Mouse (Mus musculus): ENCODE measurements around the gene Net1.

Net1 gene

DNA sequence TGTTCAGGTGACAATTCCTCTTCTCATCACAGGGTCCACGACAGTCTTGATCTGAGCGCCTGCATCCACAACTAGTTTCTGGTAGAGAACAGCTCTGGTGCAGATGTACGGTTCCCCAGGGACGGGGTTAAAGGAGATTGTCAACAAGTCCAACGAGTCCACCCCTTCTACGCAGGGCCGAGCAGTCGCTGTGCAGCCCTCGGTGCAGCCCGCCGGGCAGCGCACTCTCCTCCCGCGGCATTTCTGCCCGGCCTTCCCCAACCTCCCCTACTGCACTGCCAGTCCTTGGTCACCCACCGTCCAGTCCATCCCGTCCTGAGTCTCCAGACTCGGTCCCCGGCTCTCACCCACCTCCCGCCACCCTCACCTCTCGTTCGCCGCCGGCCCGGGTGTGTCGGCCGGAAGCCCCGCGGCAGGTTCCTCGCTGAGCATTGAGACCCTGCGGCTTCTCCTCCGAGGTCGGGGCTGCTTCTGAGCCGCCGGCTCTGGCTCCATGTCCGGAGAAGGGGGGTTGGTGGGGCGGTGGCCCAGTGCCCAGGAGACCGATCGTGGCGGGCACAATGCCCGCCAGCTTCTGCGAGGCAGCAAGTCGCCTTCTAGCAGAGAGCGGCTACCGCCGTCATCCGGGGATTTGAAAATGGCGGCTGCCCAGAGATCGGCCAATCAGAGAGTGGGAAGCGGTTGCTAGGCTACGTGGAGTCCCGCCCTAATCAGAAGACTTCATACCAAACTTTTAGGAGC is at the start of gene Net1, which contains the start of gene Tubal3:
Gene Net1, minus strand, starts transcription at position 650 of the 741 bp plus-strand sequence.
Gene Tubal3, plus strand, starts transcription at position 704 of the 741 bp plus-strand sequence.
- peak; percentile 98 for DNase-seq

DNA sequence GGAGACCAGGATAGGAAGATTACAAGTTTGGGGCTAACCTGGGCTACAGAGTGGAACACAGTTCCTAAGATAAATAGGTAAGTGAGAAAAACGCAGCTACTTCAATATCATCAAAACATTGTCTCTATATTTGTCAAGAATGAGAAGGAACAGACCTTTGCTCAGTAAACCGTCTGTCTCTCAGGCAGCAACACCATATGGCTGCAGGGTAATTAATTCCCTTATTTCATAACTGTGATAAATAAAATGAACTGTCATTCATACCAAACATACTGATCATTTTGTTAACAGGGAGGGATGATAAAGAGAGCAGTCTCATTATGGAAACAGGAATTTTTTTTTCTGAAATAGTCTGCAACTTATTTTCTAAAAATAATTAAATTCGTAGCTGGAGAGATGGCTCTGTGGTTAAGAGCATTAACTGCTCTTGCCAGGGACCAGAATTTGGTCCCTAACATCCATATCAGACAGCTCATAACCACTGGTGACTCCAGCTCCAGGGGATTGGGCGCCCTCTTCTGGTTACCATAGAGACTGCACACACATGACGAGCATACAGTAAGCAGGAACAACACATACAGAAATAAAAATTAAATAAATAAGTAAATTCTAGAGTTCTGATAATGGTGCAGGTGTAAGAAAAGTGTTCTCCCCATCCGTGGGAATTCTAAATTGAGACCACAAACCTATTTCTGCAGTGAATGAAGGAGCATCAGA is 33.3 kb upstream of the Net1 start:
- DNase-seq: no peak

DNA sequence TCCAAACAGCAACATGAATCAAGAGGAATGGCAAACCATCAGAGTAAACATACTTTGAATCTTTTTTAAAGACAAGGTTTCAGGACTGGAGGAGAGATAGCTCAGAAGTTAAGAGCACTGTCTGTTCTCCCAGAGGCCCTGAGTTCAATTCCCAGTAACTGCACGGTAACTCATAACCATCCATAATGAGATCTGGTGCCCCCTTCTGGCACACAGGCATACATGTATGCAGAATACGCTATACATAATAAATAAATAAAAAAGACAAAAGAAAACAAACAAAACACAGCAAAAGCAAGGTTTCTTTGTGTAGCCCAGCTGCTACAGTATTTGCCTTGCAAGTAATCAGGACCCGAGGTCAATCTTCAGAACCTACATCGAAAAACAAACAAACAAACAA is 31.5 kb upstream of the Net1 start:
- no peak for DNase-seq

DNA sequence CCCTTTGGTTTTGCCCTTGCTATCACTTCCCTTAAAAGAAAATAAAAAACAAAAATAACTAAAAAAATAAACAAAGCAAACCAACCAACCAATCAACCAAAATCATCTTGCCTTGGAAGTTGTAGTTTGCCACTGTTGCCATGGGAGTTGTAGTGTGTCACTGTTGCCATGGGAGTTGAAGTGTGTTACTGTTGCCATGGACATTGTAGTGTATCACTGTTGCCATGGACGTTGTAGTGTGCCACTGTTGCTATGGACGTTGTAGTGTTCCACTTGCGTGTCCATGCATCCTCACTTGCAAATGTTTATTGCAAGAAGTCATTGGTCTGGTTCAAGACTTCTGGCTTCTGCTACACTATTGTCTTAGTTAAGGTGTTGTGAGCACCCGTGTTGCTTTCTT is 29.2 kb upstream of the Net1 start:
- DNase-seq: no peak

DNA sequence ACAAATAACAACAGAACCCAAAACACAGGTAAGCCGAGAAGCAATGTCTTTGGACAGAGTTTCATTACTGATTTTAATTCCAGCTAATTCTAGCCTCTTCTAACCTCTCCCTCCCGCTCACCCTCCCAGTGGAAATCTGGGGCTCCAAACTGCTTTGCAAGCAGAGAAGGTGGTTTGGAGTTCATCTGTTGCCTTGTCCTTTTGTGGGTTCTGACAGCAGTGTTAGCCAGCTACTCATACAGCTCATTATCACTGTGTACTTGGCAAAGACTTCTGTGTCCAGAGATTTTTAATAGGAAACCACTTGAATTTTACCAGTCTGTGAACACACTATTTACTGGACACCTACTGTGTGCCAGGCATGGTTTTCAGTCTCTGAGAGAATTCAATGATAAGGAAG is 27.2 kb upstream of the Net1 start, which contains the start of gene Ucn3:
Gene Ucn3, minus strand, starts transcription at position 101 of the 400 bp plus-strand sequence.
- no peak for DNase-seq

DNA sequence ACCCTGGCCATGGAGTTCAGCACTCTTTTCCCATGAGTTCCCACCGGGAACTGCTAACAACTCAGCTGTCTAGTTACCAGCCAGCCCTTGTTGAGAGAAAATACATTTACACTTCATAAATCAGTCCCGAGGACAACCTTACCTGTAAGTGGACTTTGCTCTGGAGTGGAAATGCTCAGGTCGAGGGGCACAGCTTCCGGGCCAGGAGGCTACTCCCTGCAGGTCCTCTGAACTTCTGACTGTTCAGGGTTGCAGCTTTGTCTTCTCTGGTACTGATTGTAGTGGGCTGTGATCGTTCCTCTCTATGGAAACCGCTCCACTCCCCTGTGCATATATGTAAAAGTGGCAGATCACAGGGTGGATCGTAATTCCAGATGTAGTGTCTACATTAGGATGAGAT is 26.7 kb upstream of the Net1 start:
- no peak for DNase-seq

DNA sequence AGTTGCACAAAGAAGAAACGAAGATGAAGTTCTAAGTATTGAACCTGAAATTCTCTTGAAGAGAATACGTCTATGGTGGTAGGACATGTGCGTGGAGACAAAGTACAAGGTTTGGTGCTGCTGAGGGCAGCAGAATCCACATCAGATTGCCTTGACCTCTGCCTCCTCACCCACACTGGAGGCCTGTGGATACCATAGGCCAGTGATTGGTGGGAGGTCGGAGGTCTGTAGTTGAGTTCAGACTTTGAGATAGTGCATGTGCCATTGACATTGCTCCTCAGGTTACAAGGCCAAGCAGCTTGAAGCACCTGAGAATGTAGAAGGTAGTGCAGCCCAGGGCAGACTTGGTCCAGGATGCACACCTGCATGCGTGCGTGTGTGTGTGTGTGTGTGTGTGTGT is 8.0 kb upstream of the Net1 start:
- DNase-seq: no peak

DNA sequence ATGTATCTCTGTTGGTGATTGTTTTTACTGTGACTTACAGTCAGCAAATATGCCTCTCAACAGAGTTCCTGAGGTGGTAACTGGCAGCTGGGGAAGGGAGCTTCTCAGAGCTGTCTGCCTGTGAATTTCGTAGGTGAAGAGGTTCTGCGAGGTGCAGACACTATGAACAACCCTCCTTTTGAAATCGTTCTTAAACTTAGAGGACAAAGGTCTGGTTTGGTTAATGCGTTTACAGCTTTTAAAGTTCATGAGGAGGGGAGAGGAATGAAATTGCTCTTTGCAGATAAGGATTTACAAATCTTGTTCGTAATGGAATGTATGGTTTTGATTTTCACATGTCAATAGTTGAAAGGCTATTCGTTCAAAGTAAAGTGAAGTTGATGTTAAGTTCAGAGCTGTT is 7.6 kb upstream of the Net1 start:
- no peak for DNase-seq

DNA sequence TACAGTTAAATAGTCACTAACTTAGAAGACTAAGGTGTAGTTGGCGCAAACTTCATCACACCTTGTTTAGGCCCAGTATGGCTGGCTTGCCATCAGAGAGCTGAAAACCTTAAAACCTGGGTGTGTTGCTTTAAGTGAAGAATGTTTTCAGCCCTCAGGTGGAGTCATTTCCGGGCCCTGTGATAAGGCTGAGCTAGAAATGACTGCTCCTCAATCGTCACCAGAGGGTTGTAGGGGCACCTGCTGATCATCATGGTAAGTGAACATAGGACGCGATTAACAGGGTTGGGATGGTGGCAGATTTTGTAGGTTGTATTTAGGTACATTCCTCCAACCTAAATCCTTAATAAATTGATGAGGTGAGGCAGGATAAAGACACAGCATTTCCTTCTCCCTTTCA is 6.5 kb upstream of the Net1 start:
- no peak for DNase-seq

DNA sequence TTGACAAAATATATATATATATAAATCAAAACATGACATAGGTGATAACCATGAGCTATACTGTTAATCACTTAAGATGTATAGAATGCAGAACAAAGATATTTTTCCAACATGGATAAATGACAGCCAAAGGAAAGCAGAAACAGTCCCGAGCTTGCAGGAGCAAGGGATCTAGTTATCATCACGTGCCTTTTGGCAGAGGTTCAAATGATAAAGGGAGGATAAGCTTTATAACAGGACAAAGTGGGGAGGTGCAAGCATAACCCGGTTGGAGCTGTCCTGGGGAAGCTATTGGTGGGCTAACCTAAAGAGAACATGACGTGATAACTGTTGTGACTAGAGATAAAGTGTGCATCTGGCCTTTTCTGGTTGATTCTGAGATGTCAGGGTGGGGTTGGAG is 4.5 kb downstream of the Net1 start:
- DNase-seq: no peak

DNA sequence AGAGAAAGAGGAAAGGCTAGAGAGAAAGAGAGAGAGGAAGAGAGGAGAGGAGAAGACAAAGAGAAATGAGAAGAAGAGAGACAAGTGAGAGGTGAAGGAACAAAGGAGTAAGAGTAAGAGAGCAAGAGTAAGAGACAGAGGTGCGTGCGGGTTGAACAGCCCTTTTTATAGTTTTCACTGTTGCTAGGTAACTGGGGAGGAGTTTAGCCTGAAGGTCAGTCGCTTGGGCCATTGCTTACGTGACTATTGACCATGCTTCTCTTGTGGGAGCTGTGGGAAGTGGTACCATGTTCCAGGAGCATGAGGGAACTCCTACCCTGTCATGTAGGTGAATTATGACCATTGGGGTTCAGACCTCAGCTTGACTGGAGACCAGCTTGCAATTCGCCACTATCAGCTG is 7.7 kb downstream of the Net1 start:
- no peak for DNase-seq

DNA sequence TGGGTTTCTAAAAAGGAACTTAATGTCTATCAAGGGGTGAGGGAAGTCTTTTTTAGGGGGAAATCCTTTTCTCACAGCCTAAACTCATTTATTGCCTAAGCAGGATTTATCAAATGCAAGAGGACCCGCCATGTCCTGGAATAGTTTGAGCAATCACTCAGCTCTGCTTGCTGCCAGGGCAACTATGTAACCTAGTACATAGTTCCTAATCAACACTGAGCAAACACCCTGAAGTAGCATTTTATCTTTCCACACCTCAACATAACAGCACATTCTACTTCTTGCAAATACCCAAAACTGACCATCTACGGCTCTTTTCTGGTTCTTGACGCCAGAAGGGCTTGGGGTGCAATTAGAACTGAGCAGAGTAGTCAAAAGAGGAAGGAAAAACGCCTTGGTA is 9.8 kb downstream of the Net1 start:
- no peak for DNase-seq

DNA sequence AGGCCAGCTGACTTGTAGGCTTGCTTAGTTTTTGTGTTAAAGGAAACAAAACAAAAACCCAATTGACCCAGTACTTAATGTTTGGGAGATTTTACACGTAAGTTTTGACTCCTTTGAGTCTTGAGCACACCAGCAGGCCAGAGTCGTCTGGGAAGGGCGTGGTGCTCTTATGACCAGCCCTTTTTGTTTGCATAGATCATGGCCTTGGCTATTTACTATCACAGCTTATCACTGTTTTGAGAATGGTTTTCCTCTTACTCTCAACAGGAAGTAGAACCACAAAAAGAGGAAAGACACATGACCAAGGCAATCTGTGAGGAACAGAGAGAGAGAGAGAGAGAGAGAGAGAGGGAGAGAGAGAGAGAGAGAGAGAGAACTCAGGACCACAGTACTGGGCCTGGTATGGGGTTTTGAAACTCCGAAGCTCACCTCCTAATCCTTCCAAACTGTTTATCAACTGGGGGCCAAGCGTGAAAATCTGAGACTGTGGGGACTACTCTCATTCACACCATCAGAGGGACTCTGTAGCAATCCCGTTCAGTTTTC is 10.8 kb downstream of the Net1 start:
- DNase-seq: no peak

DNA sequence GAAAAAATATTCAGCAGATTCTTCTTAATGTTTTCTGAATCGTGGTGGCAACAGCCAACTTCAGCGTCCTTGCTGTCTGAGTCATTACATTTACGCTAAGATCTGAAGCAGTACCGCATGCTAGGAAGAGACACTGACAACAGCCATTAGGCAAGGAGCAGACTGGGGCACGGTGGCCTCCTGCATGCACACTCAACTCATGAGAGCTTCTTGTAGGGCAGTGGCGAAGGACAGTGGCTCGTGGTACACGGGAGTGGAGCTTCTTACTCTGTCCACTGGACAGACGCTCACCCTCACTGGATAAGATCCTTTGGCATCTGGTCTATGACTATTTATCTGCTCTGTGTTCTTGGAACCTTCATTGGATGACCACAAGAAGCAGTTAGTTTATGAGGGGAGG is 18.7 kb downstream of the Net1 start:
- DNase-seq: peak; percentile 81

DNA sequence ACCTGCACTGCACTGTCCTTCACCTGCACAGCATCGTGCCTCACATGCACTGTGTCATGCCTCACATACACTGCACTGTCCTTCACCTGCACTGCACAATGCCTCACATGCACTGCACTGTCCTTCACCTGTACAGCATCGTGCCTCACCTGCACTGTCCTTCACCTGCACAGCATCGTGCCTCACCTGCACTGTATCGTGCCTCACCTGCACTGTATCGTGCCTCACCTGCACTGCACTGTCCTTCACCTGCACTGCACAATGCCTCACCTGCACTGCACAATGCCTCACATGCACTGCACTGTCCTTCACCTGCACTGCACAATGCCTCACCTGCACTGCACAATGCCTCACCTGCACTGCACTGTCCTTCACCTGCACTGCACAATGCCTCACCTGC is 19.8 kb downstream of the Net1 start:
- DNase-seq: peak; percentile 69

DNA sequence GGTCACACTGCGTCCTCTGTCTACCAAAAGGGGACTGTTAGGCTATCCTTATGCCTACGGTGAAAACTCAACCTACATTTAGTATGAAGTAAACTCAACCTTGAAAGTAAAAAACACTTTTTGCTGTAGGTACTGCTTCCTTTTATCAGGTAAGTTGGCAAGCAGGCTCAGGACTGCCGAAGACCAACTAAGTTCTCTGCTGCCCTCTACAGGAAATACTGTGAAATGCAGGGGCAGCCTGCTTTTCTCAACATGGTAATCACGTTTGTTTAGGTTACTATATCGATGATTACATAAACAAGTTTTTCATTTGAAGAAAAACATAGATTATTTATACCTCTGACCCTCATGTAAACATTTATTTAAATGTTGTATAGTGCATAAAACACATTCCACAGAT is 21.1 kb downstream of the Net1 start:
- peak; percentile 92 for DNase-seq

DNA sequence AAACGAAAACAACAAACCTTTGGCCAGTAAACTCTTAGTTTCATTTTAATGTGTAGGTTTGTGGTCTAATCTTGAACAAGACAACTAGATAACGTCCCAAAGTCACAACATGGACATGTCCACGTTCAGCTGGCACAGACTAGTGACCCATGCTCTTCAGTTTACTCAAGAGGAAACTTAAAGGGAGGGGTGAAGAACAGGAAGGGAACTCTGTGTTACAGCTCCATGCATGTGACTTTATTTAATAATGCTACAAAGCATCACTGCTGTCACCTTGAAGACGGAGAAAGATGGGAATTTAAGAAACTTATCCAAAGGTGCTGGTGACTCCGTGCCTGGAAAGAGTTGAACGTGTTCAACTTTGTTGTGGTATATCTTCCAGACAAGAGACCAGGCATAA is 22.0 kb downstream of the Net1 start:
- peak; percentile 70 for DNase-seq

DNA sequence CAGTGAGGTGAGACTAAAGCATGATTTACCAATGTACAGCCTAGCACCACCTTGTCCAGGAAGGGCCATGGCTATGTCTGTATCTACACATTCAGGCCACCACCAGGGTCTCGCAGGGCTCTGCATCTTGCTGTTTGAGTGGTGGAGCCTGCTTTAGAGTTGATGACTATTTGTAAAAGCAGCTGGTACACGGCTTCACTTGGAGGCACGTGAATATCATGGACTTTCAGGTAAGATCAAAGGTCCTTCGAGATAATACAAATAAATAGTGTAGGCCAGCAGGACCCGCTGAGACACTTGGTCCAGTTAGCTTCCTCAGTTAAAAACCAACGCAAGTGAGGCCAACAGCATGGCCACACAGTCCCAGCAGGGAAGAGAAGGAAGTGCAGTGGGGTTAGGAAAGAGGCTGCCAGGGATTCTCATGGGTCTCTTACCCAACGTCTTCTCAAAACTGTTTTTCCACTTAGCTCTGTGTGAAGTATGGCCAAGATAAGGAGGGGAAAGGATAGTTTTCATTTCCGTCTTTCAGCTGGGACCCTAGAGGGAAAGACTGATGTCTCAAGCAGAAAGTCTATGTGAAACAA is 22.5 kb downstream of the Net1 start:
- DNase-seq: peak; percentile 78

DNA sequence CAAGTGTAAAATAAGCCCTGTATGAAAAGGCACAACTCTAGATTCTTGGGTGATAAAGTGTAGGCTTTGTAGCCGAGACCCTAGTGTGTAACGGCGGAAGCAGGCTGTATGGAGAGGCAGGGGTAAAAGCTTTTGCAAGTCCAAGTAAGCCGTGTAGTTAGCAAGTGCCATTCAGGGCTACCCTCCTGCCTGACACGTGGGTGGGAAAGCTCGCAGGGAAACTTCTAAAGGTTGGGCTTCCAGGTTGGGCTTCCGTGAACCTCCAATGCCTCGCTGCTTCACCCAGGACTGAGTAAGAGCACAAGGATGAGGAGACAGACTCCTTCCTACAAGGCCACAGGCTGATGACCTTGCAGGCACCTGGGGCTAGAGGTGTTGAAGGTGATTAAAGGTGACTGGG is 23.5 kb downstream of the Net1 start:
- DNase-seq: peak; percentile 86

DNA sequence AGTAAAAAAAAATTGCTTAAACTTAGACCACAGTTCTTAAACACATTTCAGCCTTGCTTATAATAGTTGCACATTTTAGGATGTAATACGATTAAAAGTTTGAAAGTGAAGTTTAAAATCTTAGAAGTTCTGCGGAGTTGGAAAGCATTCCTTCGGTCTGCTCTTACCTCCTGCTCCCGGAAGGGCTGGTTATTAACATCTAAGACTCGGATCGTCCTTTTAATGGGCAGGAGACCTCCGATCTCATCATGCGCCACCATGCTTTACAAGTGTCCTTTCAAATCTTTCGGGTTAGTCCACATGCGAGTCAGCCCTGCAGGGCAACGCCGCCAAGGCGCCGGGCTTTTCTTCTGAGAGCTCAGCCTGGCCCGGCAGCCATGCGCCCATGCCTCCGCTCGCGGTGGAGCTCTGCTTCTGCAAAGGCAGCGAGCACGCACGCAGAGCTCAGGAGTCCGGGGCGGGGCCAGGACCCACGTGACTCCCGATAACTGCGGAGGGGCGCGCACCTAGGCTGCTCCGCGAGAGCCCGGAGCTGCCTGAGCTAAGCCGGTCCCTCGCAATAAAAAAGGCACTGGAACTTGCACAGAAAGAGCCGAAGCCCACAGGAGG is 24.8 kb downstream of the Net1 start:
- DNase-seq: peak; percentile 99

DNA sequence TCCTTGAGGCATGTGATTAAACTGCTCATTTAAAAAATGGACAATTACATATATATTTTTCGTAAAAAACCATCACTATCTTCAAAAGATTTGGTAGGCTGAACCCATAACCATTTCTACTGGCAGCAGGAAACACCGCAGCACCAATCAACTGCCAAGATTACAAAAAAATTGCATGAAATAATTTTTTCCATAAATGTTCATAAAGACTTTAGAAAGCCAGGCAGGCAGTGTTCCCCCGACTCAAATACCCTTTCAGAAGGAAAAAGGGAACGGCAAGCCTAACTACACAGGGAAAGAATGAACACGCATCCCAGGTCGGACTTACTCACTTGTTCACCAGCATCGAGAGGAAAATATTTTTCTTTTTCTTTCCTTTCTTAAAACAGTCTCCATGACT is 25.4 kb downstream of the Net1 start:
- DNase-seq: peak; percentile 72

DNA sequence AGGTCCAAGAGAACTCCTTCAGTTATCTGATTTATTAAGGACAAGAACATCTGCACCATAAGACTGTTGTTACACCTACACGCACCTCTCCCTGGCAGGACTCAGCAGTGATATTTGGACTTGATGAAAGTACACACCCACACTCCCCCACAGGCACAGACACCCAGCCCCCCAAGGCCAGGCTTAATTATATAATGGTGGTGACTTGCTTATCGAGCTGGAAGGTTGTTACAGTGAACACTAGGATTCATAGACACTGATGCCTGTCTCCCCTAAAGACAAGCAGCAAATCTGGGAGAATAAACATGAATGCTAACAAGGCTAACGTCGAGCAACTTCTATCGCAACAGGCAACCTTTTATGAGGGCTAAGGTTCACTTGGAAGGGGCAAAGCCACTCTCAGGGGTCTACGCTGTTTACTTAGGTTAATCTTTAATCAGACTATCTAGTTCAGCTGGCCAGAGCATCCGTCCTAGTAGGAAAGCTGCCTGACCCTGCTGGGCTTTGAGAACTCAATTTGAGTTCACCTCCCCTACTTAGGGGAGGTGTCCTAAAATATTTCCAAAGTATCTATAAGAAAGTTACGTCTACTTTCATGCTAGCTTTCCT is 26.4 kb downstream of the Net1 start:
- peak; percentile 84 for DNase-seq

DNA sequence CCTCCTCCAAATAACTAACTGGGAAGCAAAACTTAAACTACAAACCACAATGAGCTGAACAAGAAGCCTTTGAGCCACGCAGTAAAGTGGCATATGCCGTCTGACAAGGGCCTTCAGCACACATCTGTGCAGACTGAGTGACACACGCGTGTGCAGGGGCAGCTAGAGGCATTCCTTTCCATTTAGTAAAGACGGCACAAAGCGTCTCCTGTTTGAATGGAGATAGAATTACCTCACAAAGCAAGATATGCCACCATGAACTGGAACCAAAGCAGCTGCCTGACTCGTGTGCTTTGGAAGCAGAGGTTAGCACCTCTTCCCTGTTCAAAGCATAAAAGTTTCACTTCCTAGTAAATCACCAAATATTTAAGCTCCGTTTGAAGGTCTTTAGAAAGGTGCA is 28.0 kb downstream of the Net1 start:
- DNase-seq: peak; percentile 24

Measured in heart, adult 11 months (tissue).